Mouse (Mus musculus) liver, postnatal 0 days (tissue): ENCODE results near the gene Abhd15.

ENCODE experiments used
- CTCF ChIP-seq: sonication (generic); IDR thresholded peaks from 2 replicates; pipeline ENCODE4 v1.5.1; 2016; ENCODE audit warnings: antibody characterized with exemption, low read depth
- EP300 ChIP-seq: IDR thresholded peaks from 2 replicates; pipeline ENCODE4 v1.6.1; 2016; ENCODE audit warnings: antibody characterized with exemption, low read depth, mild to moderate bottlenecking

DNA sequence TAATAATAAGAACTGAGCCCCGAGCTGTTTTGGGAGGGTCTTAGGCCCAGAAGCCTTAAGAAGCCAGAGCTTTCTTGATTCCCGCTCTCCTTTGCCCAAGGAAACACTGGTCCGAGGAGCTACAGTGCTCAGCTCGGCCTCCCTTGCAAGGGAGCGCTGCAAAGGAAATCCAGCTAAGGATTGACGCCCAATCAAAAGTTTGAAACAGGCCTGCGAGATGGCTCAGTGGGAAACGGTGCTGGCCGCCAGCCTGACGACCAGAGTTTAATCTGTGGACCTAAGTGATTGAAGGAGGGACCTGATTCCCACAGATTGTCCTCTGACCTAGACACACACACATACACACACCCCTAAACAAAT, 1.1 kb upstream of the Abhd15 start:
- no peak for TF ChIP-seq EP300
- TF ChIP-seq CTCF, result no peak
